Mouse (Mus musculus): ENCODE measurements at regions not wholly inside any gene's neighbourhood (a gene's known extent, or its start where the extent isn't known, plus 50 kb on each side); places are given as distances from the start of the nearest gene placed in this dataset.

GRCm38 (mm10) chr7:137885146-137885545 is 447.7 kb downstream of the Glrx3 start:
- TF ChIP-seq POLR2A (IDR thresholded peaks at IDR 0.05; ENCODE audit: borderline replicate concordance, extremely low read depth, insufficient read depth, insufficient read length, poor library complexity, severe bottlenecking) (no peak), CTCF (IDR thresholded peaks at IDR 0.05; ENCODE audit: borderline replicate concordance, extremely low read depth, insufficient read depth, insufficient read length) (no peak)

Measured in brain, embryonic 14.5 days (tissue).